Mouse (Mus musculus) CH12.LX (cell line): Measurements from ENCODE around the gene Vwa7. TPM values are rescaled to one million over a fixed set of nuclear protein-coding genes. Genes with fewer than 3 reads are reported as not detected.

Experiments used
- DNase-seq: peaks from one replicate; pipeline ENCODE4 v3.0.0-alpha.2; 2013; ENCODE audit errors: extremely low read depth
- H3K27ac ChIP-seq: 2 replicates; pipeline ENCODE4 v1.5.1; 2012; ENCODE audit warnings: low read depth, mild to moderate bottlenecking, control low read depth, moderate library complexity; ENCODE audit not compliant: insufficient read depth
- H3K27me3 ChIP-seq: replicated peaks from 2 replicates; pipeline ENCODE3; 2012; ENCODE audit warnings: inconsistent platforms
- H3K36me3 ChIP-seq, 2 experiments: replicated peaks in 1 of 2; 2 replicates each; pipeline versions ENCODE3 to v1.6.1; 2012; ENCODE audit warnings: inconsistent platforms in 1 of 2, low read length in 1 of 2, mild to moderate bottlenecking in 1 of 2, mixed read lengths in 1 of 2, moderate library complexity in 1 of 2; ENCODE audit not compliant: control insufficient read depth in 1 of 2, insufficient read depth in 1 of 2
- H3K4me1 ChIP-seq, 2 experiments: 2 replicates each; pipeline ENCODE4 v1.6.1; 2012; ENCODE audit warnings: inconsistent platforms in 1 of 2, moderate library complexity in 1 of 2; ENCODE audit not compliant: insufficient read depth in 2 of 2, control insufficient read depth in 1 of 2
- H3K4me2 ChIP-seq: 2 replicates; pipeline ENCODE4 v1.6.1; 2012; ENCODE audit warnings: low read depth, mild to moderate bottlenecking, control low read depth; ENCODE audit not compliant: poor library complexity, insufficient read depth, severe bottlenecking
- H3K4me3 ChIP-seq, 3 experiments: fragments of 150-350 bp in 1 of 3; sonication (generic) in 1 of 3; replicated peaks in 1 of 3; 2 replicates each; pipeline versions ENCODE3 to v1.5.1; 2011 to 2012; ENCODE audit warnings: low read depth in 2 of 3, low read length in 2 of 3, mild to moderate bottlenecking in 2 of 3, moderate library complexity in 2 of 3, control low read depth in 1 of 3, improper control_type of control experiment in 1 of 3, inconsistent platforms in 1 of 3, mixed read lengths in 1 of 3; ENCODE audit not compliant: poor library complexity in 1 of 3
- H3K79me2 ChIP-seq: replicated peaks from 2 replicates; pipeline ENCODE4 v1.6.1; 2012; ENCODE audit warnings: mild to moderate bottlenecking, moderate library complexity; ENCODE audit not compliant: control insufficient read depth, poor library complexity, insufficient read depth, severe bottlenecking; ENCODE audit errors: extremely low read depth
- H3K9ac ChIP-seq: 2 replicates; pipeline ENCODE4 v1.6.1; 2012; ENCODE audit warnings: low read depth, mild to moderate bottlenecking, control low read depth, moderate library complexity; ENCODE audit not compliant: insufficient read depth
- H3K9me3 ChIP-seq: replicated peaks from 2 replicates; pipeline ENCODE3; 2012; ENCODE audit warnings: low read length, inconsistent platforms, mixed read lengths
- BHLHE40 ChIP-seq: IDR thresholded peaks from 2 replicates; pipeline ENCODE4 v1.6.1; 2011; ENCODE audit warnings: mild to moderate bottlenecking, low read depth, low read length, improper control_type of control experiment
- CHD1 ChIP-seq: IDR thresholded peaks from 2 replicates; pipeline ENCODE4 v1.6.1; 2012; ENCODE audit warnings: low read depth, low read length, improper control_type of control experiment, inconsistent platforms
- CHD2 ChIP-seq: IDR thresholded peaks from 2 replicates; pipeline ENCODE4 v1.6.1; 2011; ENCODE audit warnings: low read length, improper control_type of control experiment
- CTCF ChIP-seq, 2 experiments: IDR thresholded peaks in 1 of 2; conservative IDR thresholded peaks in 1 of 2; 2 replicates each; pipeline ENCODE4 v1.5.1; 2011 to 2012; ENCODE audit warnings: low read depth in 2 of 2, low read length in 2 of 2, improper control_type of control experiment in 1 of 2, inconsistent platforms in 1 of 2, mild to moderate bottlenecking in 1 of 2, moderate library complexity in 1 of 2
- E2F4 ChIP-seq: IDR thresholded peaks from 2 replicates; pipeline ENCODE4 v1.6.1; 2011; ENCODE audit warnings: low read depth, low read length, improper control_type of control experiment; ENCODE audit not compliant: insufficient replicate concordance
- ELF1 ChIP-seq: IDR thresholded peaks from 2 replicates; pipeline ENCODE4 v1.6.1; 2014; ENCODE audit warnings: low read depth, mild to moderate bottlenecking, inconsistent platforms, low read length, improper control_type of control experiment
- EP300 ChIP-seq: IDR thresholded peaks from 2 replicates; pipeline ENCODE4 v1.6.1; 2011; ENCODE audit warnings: low read length, improper control_type of control experiment
- ETS1 ChIP-seq: conservative IDR thresholded peaks from 2 replicates; pipeline ENCODE4 v1.6.1; 2012; ENCODE audit warnings: low read depth, mild to moderate bottlenecking, inconsistent platforms, low read length, improper control_type of control experiment, moderate library complexity
- GABPA ChIP-seq: IDR thresholded peaks from 2 replicates; pipeline ENCODE4 v1.6.1; 2012; ENCODE audit warnings: low read depth, low read length, improper control_type of control experiment, inconsistent platforms; ENCODE audit not compliant: insufficient replicate concordance
- HCFC1 ChIP-seq: IDR thresholded peaks from 2 replicates; pipeline ENCODE4 v1.6.1; 2012; ENCODE audit warnings: low read depth, mild to moderate bottlenecking, inconsistent platforms, low read length, improper control_type of control experiment
- IRF4 ChIP-seq: IDR thresholded peaks from 2 replicates; pipeline ENCODE4 v1.6.1; 2014; ENCODE audit warnings: low read depth, mild to moderate bottlenecking, inconsistent platforms, low read length, improper control_type of control experiment
- JUN ChIP-seq: IDR thresholded peaks from 2 replicates; pipeline ENCODE4 v1.6.1; 2011; ENCODE audit warnings: low read depth, mild to moderate bottlenecking, low read length, improper control_type of control experiment, moderate library complexity; ENCODE audit not compliant: insufficient read depth
- JUND ChIP-seq: conservative IDR thresholded peaks from 2 replicates; pipeline ENCODE4 v1.6.1; 2011; ENCODE audit warnings: low read depth, low read length, improper control_type of control experiment
- KAT2A ChIP-seq: IDR thresholded peaks from 2 replicates; pipeline ENCODE4 v1.6.1; 2012; ENCODE audit warnings: low read length, improper control_type of control experiment, inconsistent platforms; ENCODE audit not compliant: insufficient replicate concordance
- MAFK ChIP-seq: IDR thresholded peaks from 2 replicates; pipeline ENCODE4 v1.6.1; 2011; ENCODE audit warnings: low read length, improper control_type of control experiment; ENCODE audit not compliant: insufficient replicate concordance
- MAX ChIP-seq: IDR thresholded peaks from 2 replicates; pipeline ENCODE4 v1.6.1; 2011; ENCODE audit warnings: low read length, improper control_type of control experiment
- MAZ ChIP-seq: IDR thresholded peaks from 2 replicates; pipeline ENCODE4 v1.6.1; 2012; ENCODE audit warnings: low read depth, mild to moderate bottlenecking, inconsistent platforms, low read length, improper control_type of control experiment, moderate library complexity
- MEF2A ChIP-seq: IDR thresholded peaks from 2 replicates; pipeline ENCODE4 v1.6.1; 2014; ENCODE audit warnings: low read depth, mild to moderate bottlenecking, inconsistent platforms, low read length, improper control_type of control experiment, borderline replicate concordance
- MXI1 ChIP-seq: IDR thresholded peaks from 2 replicates; pipeline ENCODE4 v1.6.1; 2011; ENCODE audit warnings: mild to moderate bottlenecking, low read depth, low read length, improper control_type of control experiment
- MYC ChIP-seq: IDR thresholded peaks from 2 replicates; pipeline ENCODE4 v1.6.1; 2011; ENCODE audit warnings: low read depth, mild to moderate bottlenecking, improper control_type of control experiment, low read length
- NELFE ChIP-seq: IDR thresholded peaks from 2 replicates; pipeline ENCODE4 v1.6.1; 2011; ENCODE audit warnings: low read depth, low read length, improper control_type of control experiment
- NRF1 ChIP-seq: IDR thresholded peaks from 2 replicates; pipeline ENCODE4 v1.6.1; 2014; ENCODE audit warnings: low read depth, mild to moderate bottlenecking, inconsistent platforms, low read length, improper control_type of control experiment, moderate library complexity
- POLR2A ChIP-seq: IDR thresholded peaks from 2 replicates; pipeline ENCODE4 v1.6.1; 2011; ENCODE audit warnings: low read depth, mild to moderate bottlenecking, improper control_type of control experiment, low read length
- POLR2AphosphoS2 ChIP-seq: IDR thresholded peaks from 2 replicates; pipeline ENCODE4 v1.6.1; 2011; ENCODE audit warnings: low read depth, low read length, improper control_type of control experiment
- RAD21 ChIP-seq: IDR thresholded peaks from 2 replicates; pipeline ENCODE4 v1.6.1; 2011; ENCODE audit warnings: low read depth, mild to moderate bottlenecking, low read length, improper control_type of control experiment, moderate library complexity
- RCOR1 ChIP-seq: conservative IDR thresholded peaks from 2 replicates; pipeline ENCODE4 v1.6.1; 2012; ENCODE audit warnings: low read depth, mild to moderate bottlenecking, inconsistent platforms, low read length, improper control_type of control experiment
- SIN3A ChIP-seq: IDR thresholded peaks from 2 replicates; pipeline ENCODE4 v1.6.1; 2012; ENCODE audit warnings: low read length, improper control_type of control experiment, inconsistent platforms
- TBP ChIP-seq: conservative IDR thresholded peaks from 2 replicates; pipeline ENCODE4 v1.6.1; 2011; ENCODE audit warnings: low read depth, low read length, improper control_type of control experiment
- TCF12 ChIP-seq: IDR thresholded peaks from 2 replicates; pipeline ENCODE4 v1.6.1; 2014; ENCODE audit warnings: low read depth, mild to moderate bottlenecking, inconsistent platforms, low read length, improper control_type of control experiment
- UBTF ChIP-seq: IDR thresholded peaks from 2 replicates; pipeline ENCODE4 v1.6.1; 2012; ENCODE audit warnings: low read depth, mild to moderate bottlenecking, inconsistent platforms, low read length, improper control_type of control experiment, moderate library complexity
- ZC3H11A ChIP-seq: IDR thresholded peaks from 2 replicates; pipeline ENCODE4 v1.6.1; 2012; ENCODE audit warnings: low read depth, mild to moderate bottlenecking, inconsistent platforms, low read length, improper control_type of control experiment
- ZKSCAN1 ChIP-seq: IDR thresholded peaks from 2 replicates; pipeline ENCODE4 v1.6.1; 2012; ENCODE audit warnings: low read depth, inconsistent platforms, low read length, improper control_type of control experiment, borderline replicate concordance
- ZMIZ1 ChIP-seq: IDR thresholded peaks from 2 replicates; pipeline ENCODE4 v1.6.1; 2012; ENCODE audit warnings: low read depth, mild to moderate bottlenecking, inconsistent platforms, low read length, improper control_type of control experiment
- ZNF384 ChIP-seq: IDR thresholded peaks from 2 replicates; pipeline ENCODE4 v1.6.1; 2012; ENCODE audit warnings: low read depth, low read length, improper control_type of control experiment, inconsistent platforms
- dilution Hi-C: fragments of 300-500 bp; cut with MboI; formaldehyde crosslinking; loops from 2 replicates; pipeline ENCODE4 v1.14.3; 2020; ENCODE audit warnings: low sequenced_read_pairs; ENCODE audit not compliant: extremely low pct_unique_long_range_greater_than_20kb, extremely low pct_ligation_motif_present
- in situ Hi-C: fragments of 300-500 bp; cut with MboI; formaldehyde crosslinking; loops from 3 replicates; pipeline ENCODE4 v1.14.3; 2019; ENCODE audit warnings: low sequenced_read_pairs, low pct_ligation_motif_present, low pct_unique_long_range_greater_than_20kb, mixed read lengths
- polyA plus RNA-seq: library from polyadenylated mRNA; unstranded; fragments of >175 nt; gene quantifications from 2 replicates; pipeline ENCODE4 v1.2.1, GENCODE M21; 2012; ENCODE audit warnings: low read depth; ENCODE audit not compliant: insufficient read length
- total RNA-seq, 2 experiments: library from RNA; depleted of rRNA; stranded (reverse); fragments of 300-350 nt in 1 of 2; fragments of >200 nt in 1 of 2; gene quantifications; 2 replicates each; pipeline ENCODE4 v1.2.3; 2012 to 2014

Vwa7 gene
- total and polyA plus RNA-seq, 3 experiments: 0.42 to 1.2 TPM; not detected in 1

GRCm38 (mm10) chr17:34981690-34982180, 34.6 kb upstream of the Vwa7 start, which contains the start of gene Lsm2:
TSS of gene Lsm2 (plus strand) at chr17:34981862.
- TF ChIP-seq POLR2A: peak; percentile 89
- TF ChIP-seq ELF1: peak; percentile 90
- TF ChIP-seq HCFC1: peak; percentile 80
- TF ChIP-seq TBP: peak; percentile 67; the same call in 1 of the 2 replicates
- TF ChIP-seq MYC: peak; percentile 94
- peak; percentile 98 for TF ChIP-seq MXI1
- TF ChIP-seq SIN3A: peak; percentile 98
- no peak for TF ChIP-seq CHD2
- no peak for TF ChIP-seq ZKSCAN1
- peak; percentile 91 for TF ChIP-seq MAX
- TF ChIP-seq CHD1: no peak
- TF ChIP-seq ZMIZ1: peak; percentile 82; the same call in 1 of the 2 replicates
- no peak for TF ChIP-seq IRF4
- no peak for TF ChIP-seq RAD21
- 0 out of 2 replicates have a peak, but pooled peaks have one; percentile 47 for TF ChIP-seq KAT2A
- no peak for TF ChIP-seq EP300
- TF ChIP-seq BHLHE40: peak; percentile 45; the same call in 1 of the 2 replicates
- peak; percentile 73 for TF ChIP-seq TCF12
- no peak for TF ChIP-seq GABPA
- no peak for TF ChIP-seq JUND
- no peak for TF ChIP-seq ETS1
- TF ChIP-seq POLR2AphosphoS2: peak; percentile 91; the same call in 1 of the 2 replicates
- TF ChIP-seq MEF2A: peak; percentile 24; the same call in 1 of the 2 replicates
- TF ChIP-seq NRF1: peak; percentile 96
- no peak for TF ChIP-seq ZNF384
- TF ChIP-seq JUN: no peak
- TF ChIP-seq ZC3H11A: no peak
- no peak for TF ChIP-seq MAZ
- no peak for TF ChIP-seq MAFK
- no peak for TF ChIP-seq UBTF
- TF ChIP-seq NELFE: peak; percentile 94
- TF ChIP-seq RCOR1: no peak
- 0 out of 4 replicates have a peak, but pooled peaks of 1 of the 2 experiments have one; percentile 1 for TF ChIP-seq CTCF (conservative IDR thresholded peaks at IDR 0.05 in 1 of 2, IDR thresholded peaks at IDR 0.05 in 1 of 2; ENCODE audit: low read depth in 2 of 2, low read length in 2 of 2)
- no peak for TF ChIP-seq E2F4
- Histone ChIP-seq H3K9me3 (peaks cover 2% of the 10 kb centered on the region), H3K4me1 (peaks cover 2 to 24% of the 10 kb centered on the region in 2 experiments; a peak in 3 of 4 replicates), H3K27ac (peak within 1 kb of the TSS; percentile 85), H3K9ac (peak within 1 kb of the TSS; percentile 90), H3K27me3 (no peaks in the 10 kb centered on the region), H3K79me2 (peaks cover 24% of the 10 kb centered on the region), H3K4me3 (peak within 1 kb of the TSS; percentile 87 to 95 (median 91)), H3K4me2 (peak within 1 kb of the TSS; percentile 95), H3K36me3 (peaks cover 22 to 47% of the 10 kb centered on the region in 2 experiments)
- in situ Hi-C loops (no loop called here), dilution Hi-C loops (no loop called here)
- peak; percentile 93 for DNase-seq
